Comparison of ENCODE assay signal across 8 mouse cellular contexts in the genomic region with DNA sequence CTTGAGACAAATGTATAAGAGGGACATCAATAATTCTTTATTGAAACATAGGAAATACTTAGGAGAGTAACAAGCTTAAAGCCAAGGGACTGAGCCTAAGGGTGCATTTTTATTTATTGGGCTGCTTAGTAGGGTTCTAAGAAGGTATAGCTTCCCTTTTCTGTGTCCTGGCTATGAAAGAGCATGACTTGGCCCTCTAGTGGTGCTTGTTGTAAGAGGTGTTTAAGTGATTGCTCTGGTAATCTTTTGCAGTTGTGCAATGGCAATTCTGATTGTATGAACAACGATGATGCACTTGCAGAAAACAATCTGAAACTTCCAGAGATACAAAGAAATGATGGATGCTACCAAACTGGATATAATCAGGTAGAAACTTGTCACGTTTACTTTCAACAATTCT. TPM values are rescaled to one million over a fixed set of nuclear protein-coding genes. Genes with fewer than 3 reads are reported as not detected.
A peak's percentile ranks its signal among the peaks of the same experiment; 100 is the strongest.
DNase-seq lines count a peak whose midpoint lies in the region; ATAC-seq lines count a peak whose summit lies in the region.

No protein-coding gene starts in this region.

- H3K27me3 ChIP-seq in heart, embryonic 10.5 days (ENCODE audit: insufficient read depth, poor library complexity, severe bottlenecking), result no peaks in the 10 kb centered on the region

- H3K36me3 ChIP-seq in heart, embryonic 10.5 days, result no peaks in the 10 kb centered on the region

- ATAC-seq in monocyte, adult 5-6 weeks (replicated peaks; ENCODE audit: insufficient number of reproducible peaks, low FRiP score, low TSS enrichment, poor library complexity, severe bottlenecking), result peak; percentile 70
- ATAC-seq in cerebellum, adult (ENCODE audit: insufficient number of reproducible peaks, low FRiP score, low TSS enrichment), result no peak

- no peak overlapping the region for H3K4me3 ChIP-seq in heart, embryonic 10.5 days

- intact Hi-C loops in heart, postnatal 10 days (cut with DNase I), result loop anchor here (5.0 kb wide), 2 partner anchors 117 to 172 kb away; no protein-coding TSS in a partner anchor

- peak; percentile 36 to 43 for DNase-seq in heart, postnatal 10 days
- no peak for DNase-seq in heart, embryonic 10.5 days (ENCODE audit: low spot score)
- peak; percentile 5 to 6 for DNase-seq in right cerebral cortex, adult 2 months (ENCODE audit: low spot score in 2 of 2)
- DNase-seq in right cerebral cortex, postnatal 36 days (ENCODE audit: low spot score in 2 of 2), result no peak
- DNase-seq in c-Kit-positive CD71-negative TER-119-negative erythroid progenitor cells, embryonic 14.5 days (ENCODE audit: low read depth), result peak; percentile 41
- DNase-seq in right cerebral cortex, postnatal 4 days, result no peak

- H3K27ac ChIP-seq in heart, embryonic 10.5 days, result no peak overlapping the region

- no peaks in the 10 kb centered on the region for H3K4me1 ChIP-seq in heart, embryonic 10.5 days

- WGBS in heart, embryonic 10.5 days, result 54% methylated on average over 2 of the region's 2 CpGs

- no peaks in the 10 kb centered on the region for H3K9me3 ChIP-seq in heart, embryonic 10.5 days

RNA-seq across cellular contexts. Expression of a gene that starts 1.7 kb away (rescaled TPM):
- total RNA-seq in heart, postnatal 10 days (2021), result not detected
- 0.15 TPM in 1 of 2 replicates, not detected in the other for polyA plus RNA-seq in heart, embryonic 10.5 days (2016; fragmentation: Nextera tagmentation; extraction: Ambion mirVana)
- 8.9 to 152 TPM (median 122 TPM) in 3 replicates for total RNA-seq in monocyte, adult 5-6 weeks (2017)

RNA-seq across cellular contexts. Expression of a gene that starts 58.8 kb away (rescaled TPM):
- 10 to 100 TPM; 20.2 to 20.5 TPM for total RNA-seq in heart, postnatal 10 days (2021)
- 184 and 286 TPM in 2 replicates for polyA plus RNA-seq in heart, embryonic 10.5 days (2016; fragmentation: Nextera tagmentation; extraction: Ambion mirVana)
- total RNA-seq in monocyte, adult 5-6 weeks (2017), result 4.6 to 6.0 TPM (median 5.5 TPM) in 3 replicates

Comparison
In these comparisons a context has a peak if more than half of its experiments do, and no peak if none do; other contexts are left out.
1. DNase-seq: peak in heart, postnatal 10 days (2 of 2), right cerebral cortex, adult 2 months (2 of 2) and c-Kit-positive CD71-negative TER-119-negative erythroid progenitor cells, embryonic 14.5 days (single experiment); none in heart, embryonic 10.5 days (single experiment), right cerebral cortex, postnatal 36 days (0 of 2) and right cerebral cortex, postnatal 4 days (single experiment).